Mouse (Mus musculus) embryonic facial prominence, embryonic 14.5 days (tissue): Measurements from ENCODE around the gene Syngr1. TPM values are rescaled to one million over a fixed set of nuclear protein-coding genes. Genes with fewer than 3 reads are reported as not detected.
A peak's percentile ranks its signal among the peaks of the same experiment; 100 is the strongest.

Experiments used
- ATAC-seq: fragments of 200-750 bp; cut with Nextera tagmentation; 2 replicates; pipeline ENCODE4 v1.8.0; 2017; ENCODE audit warnings: low read depth, moderate number of reproducible peaks, moderate TSS enrichment
- DNase-seq: peaks from one replicate; pipeline ENCODE4 v3.0.0-alpha.2; 2015; ENCODE audit warnings: low spot score
- H3K27ac ChIP-seq: fragments of 300-500 bp; sonication (generic); replicated peaks from 2 replicates; pipeline ENCODE4 v1.5.1; 2014; ENCODE audit warnings: low read depth, mild to moderate bottlenecking, low read length, moderate library complexity
- H3K27me3 ChIP-seq: fragments of 300-500 bp; sonication (generic); replicated peaks from 2 replicates; pipeline ENCODE4 v1.6.1; 2014; ENCODE audit warnings: low read length; ENCODE audit not compliant: control insufficient read depth, insufficient read depth
- H3K36me3 ChIP-seq: fragments of 300-500 bp; sonication (generic); 2 replicates; pipeline ENCODE4 v1.6.1; 2014; ENCODE audit warnings: low read length, mixed read lengths; ENCODE audit not compliant: control insufficient read depth, insufficient read depth
- H3K4me1 ChIP-seq: fragments of 300-500 bp; sonication (generic); 2 replicates; pipeline ENCODE4 v1.6.1; 2014; ENCODE audit warnings: antibody characterized with exemption, low read length; ENCODE audit not compliant: control insufficient read depth, insufficient read depth
- H3K4me2 ChIP-seq: fragments of 300-500 bp; sonication (generic); 2 replicates; pipeline ENCODE4 v1.6.1; 2014; ENCODE audit warnings: low read depth, mild to moderate bottlenecking, low read length, moderate library complexity, mixed read lengths
- H3K4me3 ChIP-seq: fragments of 300-500 bp; sonication (generic); 2 replicates; pipeline ENCODE4 v1.5.1; 2014; ENCODE audit warnings: low read depth, mild to moderate bottlenecking, low read length
- H3K9ac ChIP-seq: fragments of 300-500 bp; sonication (generic); 2 replicates; pipeline ENCODE4 v1.6.1; 2014; ENCODE audit warnings: low read depth, mild to moderate bottlenecking, low read length, moderate library complexity, mixed read lengths
- H3K9me3 ChIP-seq: fragments of 300-500 bp; sonication (generic); 2 replicates; pipeline ENCODE4 v1.6.1; 2016; ENCODE audit warnings: low read length; ENCODE audit not compliant: control insufficient read depth
- WGBS: fragments of 180-500 bp; shearing (Covaris S2); extraction: QIAGEN DNeasy Blood & Tissue Kit; methylation state at CpG from one replicate; pipeline ENCODE4 v1.1.7; 2014; 5-methylcytosine and 5-hydroxymethylcytosine counted together
- polyA plus RNA-seq: library from polyadenylated mRNA; unstranded; fragments of >200 nt; fragmentation: Nextera tagmentation; extraction: Ambion mirVana; gene quantifications from 2 replicates; pipeline ENCODE4 v1.2.1, GENCODE M21; 2014

The Syngr1 gene
- polyA plus RNA-seq: 10.3 and 10.5 TPM in 2 replicates

- no peaks in the 10 kb centered on the region for H3K36me3 ChIP-seq
- 2% methylated on average over 40 of the region's 86 CpGs for WGBS
- H3K9ac ChIP-seq: peak within 1 kb of the TSS; percentile 70
- H3K4me3 ChIP-seq: peak within 1 kb of the TSS; percentile 68
- H3K27ac ChIP-seq: no peak within 1 kb of the TSS
- ATAC-seq (peak; percentile 54; the same call in 1 of the 2 replicates), DNase-seq (peak; percentile 64)
- peak within 1 kb of the TSS; percentile 98 for H3K4me2 ChIP-seq
- H3K4me1 ChIP-seq: no peaks in the 10 kb centered on the region
- H3K9me3 ChIP-seq: no peaks in the 10 kb centered on the region
- peaks cover 51% of the 10 kb centered on the region for H3K27me3 ChIP-seq
Measured at GRCm38 (mm10) chr15:80091121-80091955, at the start of gene Syngr1, which contains the start of gene Rpl3. TSS of gene Syngr1 (plus strand) at chr15:80091334. TSS of gene Rpl3 (minus strand) at chr15:80091868.

- H3K9ac ChIP-seq: no peak overlapping the region
- H3K4me2 ChIP-seq: no peak overlapping the region
- H3K9me3 ChIP-seq: peaks cover 7% of the 10 kb centered on the region; the same call in 1 of the 2 replicates
- no peak overlapping the region for H3K27ac ChIP-seq
- H3K27me3 ChIP-seq: no peaks in the 10 kb centered on the region
- DNase-seq (no peak), ATAC-seq (no peak)
- no peaks in the 10 kb centered on the region for H3K4me1 ChIP-seq
- H3K36me3 ChIP-seq: no peaks in the 10 kb centered on the region
- no peak overlapping the region for H3K4me3 ChIP-seq
- WGBS: 72% methylated on average over 4 of the region's 4 CpGs
Measured at GRCm38 (mm10) chr15:80042152-80042551, 49.0 kb upstream of the Syngr1 start.

- Histone ChIP-seq H3K4me2 (no peak overlapping the region), H3K36me3 (no peaks in the 10 kb centered on the region), H3K9ac (no peak overlapping the region), H3K9me3 (peaks cover 7% of the 10 kb centered on the region; the same call in 1 of the 2 replicates), H3K27ac (no peak overlapping the region), H3K4me3 (no peak overlapping the region), H3K4me1 (no peaks in the 10 kb centered on the region), H3K27me3 (no peaks in the 10 kb centered on the region)
- ATAC-seq: no peak
- no peak for DNase-seq
- 89% methylated on average over 10 of the region's 10 CpGs for WGBS
Measured at GRCm38 (mm10) chr15:80044249-80044648, 46.9 kb upstream of the Syngr1 start.

GRCm38 (mm10) chr15:80045749-80046148, 45.4 kb upstream of the Syngr1 start:
- Histone ChIP-seq H3K4me2 (no peak overlapping the region), H3K9ac (no peak overlapping the region), H3K4me1 (no peaks in the 10 kb centered on the region), H3K4me3 (no peak overlapping the region), H3K9me3 (peaks cover 7% of the 10 kb centered on the region; the same call in 1 of the 2 replicates), H3K27me3 (no peaks in the 10 kb centered on the region), H3K36me3 (no peaks in the 10 kb centered on the region), H3K27ac (no peak overlapping the region)
- WGBS: 90% methylated on average over 2 of the region's 2 CpGs
- ATAC-seq: no peak
- DNase-seq: no peak

- no peak overlapping the region for H3K9ac ChIP-seq
- no peak for ATAC-seq
- no peaks in the 10 kb centered on the region for H3K36me3 ChIP-seq
- H3K4me2 ChIP-seq: no peak overlapping the region
- no peak overlapping the region for H3K4me3 ChIP-seq
- no peaks in the 10 kb centered on the region for H3K27me3 ChIP-seq
- DNase-seq: no peak
- no peaks in the 10 kb centered on the region for H3K4me1 ChIP-seq
- H3K27ac ChIP-seq: no peak overlapping the region
- peaks cover 7% of the 10 kb centered on the region; the same call in 1 of the 2 replicates for H3K9me3 ChIP-seq
- WGBS: 80% methylated on average over 2 of the region's 2 CpGs
Measured at GRCm38 (mm10) chr15:80047242-80047641, 43.9 kb upstream of the Syngr1 start.

- Histone ChIP-seq H3K9me3 (peaks cover 7% of the 10 kb centered on the region; the same call in 1 of the 2 replicates), H3K36me3 (no peaks in the 10 kb centered on the region)
- 44% methylated on average over 4 of the region's 5 CpGs for WGBS
Measured at GRCm38 (mm10) chr15:80047973-80048372, 43.2 kb upstream of the Syngr1 start.

GRCm38 (mm10) chr15:80050093-80050492, 41.0 kb upstream of the Syngr1 start:
- no peak for ATAC-seq

More at GRCm38 (mm10) chr15:80047973-80048372, 43.2 kb upstream of the Syngr1 start:
- H3K4me2 ChIP-seq: no peak overlapping the region
- H3K4me3 ChIP-seq: no peak overlapping the region
- H3K4me1 ChIP-seq: no peaks in the 10 kb centered on the region
- H3K27ac ChIP-seq: no peak overlapping the region
- DNase-seq (no peak), ATAC-seq (no peak)
- no peak overlapping the region for H3K9ac ChIP-seq
- H3K27me3 ChIP-seq: no peaks in the 10 kb centered on the region

GRCm38 (mm10) chr15:80051092-80051761, 39.9 kb upstream of the Syngr1 start:
- Histone ChIP-seq H3K4me2 (no peak overlapping the region), H3K4me3 (no peak overlapping the region), H3K27ac (0 out of 2 replicates have a peak overlapping the region, but pooled peaks have one; percentile 23), H3K9me3 (no peaks in the 10 kb centered on the region), H3K27me3 (no peaks in the 10 kb centered on the region), H3K9ac (no peak overlapping the region), H3K4me1 (no peaks in the 10 kb centered on the region), H3K36me3 (no peaks in the 10 kb centered on the region)
- DNase-seq (no peak), ATAC-seq (no peak)
- WGBS: 73% methylated on average over 19 of the region's 19 CpGs

More at GRCm38 (mm10) chr15:80050093-80050492, 41.0 kb upstream of the Syngr1 start:
- DNase-seq: no peak
- Histone ChIP-seq H3K9me3 (peaks cover 7% of the 10 kb centered on the region; the same call in 1 of the 2 replicates), H3K36me3 (no peaks in the 10 kb centered on the region), H3K4me3 (no peak overlapping the region), H3K4me1 (no peaks in the 10 kb centered on the region), H3K4me2 (no peak overlapping the region), H3K27me3 (no peaks in the 10 kb centered on the region), H3K9ac (no peak overlapping the region), H3K27ac (no peak overlapping the region)
- 73% methylated on average over 4 of the region's 4 CpGs for WGBS
